Mouse (Mus musculus): ENCODE data around the gene Tm9sf1.

Gene Tm9sf1

GRCm38 (mm10) chr14:55643060-55643907 lies at the start of gene Tm9sf1:
Gene Tm9sf1, minus strand, starts transcription at chr14:55643806.
- DNase-seq (ENCODE audit: low read depth in 1 of 2, low spot score in 2 of 2), result peak; percentile 67 to 85

GRCm38 (mm10) chr14:55689433-55689832 lies 45.8 kb upstream of the Tm9sf1 start:
- no peak for DNase-seq (ENCODE audit: low read depth in 1 of 2, low spot score in 2 of 2)

- DNase-seq (ENCODE audit: low read depth in 1 of 2, low spot score in 2 of 2), result no peak
Measured at GRCm38 (mm10) chr14:55682118-55682493, 38.5 kb upstream of the Tm9sf1 start.

- DNase-seq (ENCODE audit: low read depth in 1 of 2, low spot score in 2 of 2), result peak; percentile 84 to 94
Measured at GRCm38 (mm10) chr14:55681160-55682117, 37.8 kb upstream of the Tm9sf1 start, which contains the start of gene Tinf2. Gene Tinf2, minus strand, starts transcription at chr14:55681820.

- no peak for DNase-seq (ENCODE audit: low read depth in 1 of 2, low spot score in 2 of 2)
Measured at GRCm38 (mm10) chr14:55677615-55678014, 34.0 kb upstream of the Tm9sf1 start.

GRCm38 (mm10) chr14:55672741-55673060 lies 29.1 kb upstream of the Tm9sf1 start:
- DNase-seq (ENCODE audit: low read depth in 1 of 2, low spot score in 2 of 2), result no peak

- DNase-seq (ENCODE audit: low read depth in 1 of 2, low spot score in 2 of 2), result peak; percentile 79 to 85
Measured at GRCm38 (mm10) chr14:55671833-55672740, 28.5 kb upstream of the Tm9sf1 start, which contains the start of the genes Gmpr2 and Nedd8. Gene Gmpr2, plus strand, starts transcription at chr14:55671941. Gene Nedd8, minus strand, starts transcription at chr14:55672124.

- no peak for DNase-seq (ENCODE audit: low read depth in 1 of 2, low spot score in 2 of 2)
Measured at GRCm38 (mm10) chr14:55671486-55671832, 27.9 kb upstream of the Tm9sf1 start.

- DNase-seq (ENCODE audit: low read depth in 1 of 2, low spot score in 2 of 2), result no peak
Measured at GRCm38 (mm10) chr14:55660636-55661035, 17.0 kb upstream of the Tm9sf1 start.

- DNase-seq (ENCODE audit: low read depth in 1 of 2, low spot score in 2 of 2), result peak; percentile 47 to 69
Measured at GRCm38 (mm10) chr14:55659960-55660573, 16.5 kb upstream of the Tm9sf1 start, which contains the start of gene Mdp1. Gene Mdp1, minus strand, starts transcription at chr14:55660508.

GRCm38 (mm10) chr14:55658011-55658410 lies 14.4 kb upstream of the Tm9sf1 start:
- no peak for DNase-seq (ENCODE audit: low read depth in 1 of 2, low spot score in 2 of 2)

- no peak for DNase-seq (ENCODE audit: low read depth in 1 of 2, low spot score in 2 of 2)
Measured at GRCm38 (mm10) chr14:55656935-55657334, 13.3 kb upstream of the Tm9sf1 start.

GRCm38 (mm10) chr14:55651528-55651927 lies 7.9 kb upstream of the Tm9sf1 start:
- DNase-seq (ENCODE audit: low read depth in 1 of 2, low spot score in 2 of 2), result no peak

- no peak for DNase-seq (ENCODE audit: low read depth in 1 of 2, low spot score in 2 of 2)
Measured at GRCm38 (mm10) chr14:55649884-55650283, 6.3 kb upstream of the Tm9sf1 start, which contains the start of gene Tssk4. Gene Tssk4, plus strand, starts transcription at chr14:55650184.

- no peak for DNase-seq (ENCODE audit: low read depth in 1 of 2, low spot score in 2 of 2)
Measured at GRCm38 (mm10) chr14:55644261-55644888, 769 bp upstream of the Tm9sf1 start.

- no peak for DNase-seq (ENCODE audit: low read depth in 1 of 2, low spot score in 2 of 2)
Measured at GRCm38 (mm10) chr14:55642679-55643059, 937 bp downstream of the Tm9sf1 start.

GRCm38 (mm10) chr14:55641291-55641690 lies 2.3 kb downstream of the Tm9sf1 start:
- DNase-seq (ENCODE audit: low read depth in 1 of 2, low spot score in 2 of 2), result no peak

GRCm38 (mm10) chr14:55640816-55641215 lies 2.8 kb downstream of the Tm9sf1 start:
- DNase-seq (ENCODE audit: low read depth in 1 of 2, low spot score in 2 of 2), result no peak

GRCm38 (mm10) chr14:55637795-55638194 lies 5.8 kb downstream of the Tm9sf1 start, which contains the start of gene Gm49378:
Gene Gm49378, minus strand, starts transcription at chr14:55637895.
- no peak for DNase-seq (ENCODE audit: low read depth in 1 of 2, low spot score in 2 of 2)

All from monocyte, adult 2 months (primary cell).